ENCODE assay signal across 14 mouse cellular contexts in genomic region chr6:93771081-93771480, GRCm38 (mm10).
DNase-seq lines count a peak whose midpoint lies in the region; ATAC-seq and TF ChIP-seq lines count a peak whose summit lies in the region.
"Had no signal": no experiment of that assay in that cellular context is flagged by ENCODE, and none has a peak within 500 bp of the region (broad histone marks: within the 10 kb centered on the region; RNA-seq: fewer than 3 reads in every experiment).

No protein-coding gene starts in this region.

- H3K9ac ChIP-seq in liver, postnatal 0 days (replicated peaks): no peak overlapping the region
- no peak overlapping the region for H3K9ac ChIP-seq in hindbrain, embryonic 13.5 days
- H3K9ac ChIP-seq in neural tube, embryonic 15.5 days (replicated peaks): no peak overlapping the region
- H3K9ac ChIP-seq: embryonic facial prominence, embryonic 15.5 days; liver, embryonic 14.5 days had no signal

- 50% methylated on average over 4 of the region's 4 CpGs for WGBS in liver, postnatal 0 days (ENCODE audit: insufficient replicate concordance)
- WGBS in hindbrain, embryonic 13.5 days: 26% methylated on average over 4 of the region's 4 CpGs
- 69% methylated on average over 4 of the region's 4 CpGs for WGBS in kidney, adult 2 months
- WGBS in neural tube, embryonic 15.5 days: 41% methylated on average over 4 of the region's 4 CpGs

- no peak for TF ChIP-seq POLR2A in kidney, adult 2 months (IDR thresholded peaks at IDR 0.05; ENCODE audit: low read depth, low read length)

- TF ChIP-seq EP300 in liver, postnatal 0 days (IDR thresholded peaks at IDR 0.05; ENCODE audit: low read depth): no peak

- no peaks in the 10 kb centered on the region for H3K4me1 ChIP-seq in liver, postnatal 0 days (ENCODE audit: insufficient read depth)
- peaks cover 27% of the 10 kb centered on the region for H3K4me1 ChIP-seq in hindbrain, embryonic 13.5 days (replicated peaks)
- H3K4me1 ChIP-seq in kidney, adult 2 months (ENCODE audit: control insufficient read depth, insufficient read depth, low read length): no peaks in the 10 kb centered on the region
- peaks cover 13% of the 10 kb centered on the region for H3K4me1 ChIP-seq in neural tube, embryonic 15.5 days
- H3K4me1 ChIP-seq: embryonic facial prominence, embryonic 15.5 days had no signal

- H3K4me2 ChIP-seq in liver, postnatal 0 days (ENCODE audit: low read depth, low read length): 0 out of 2 replicates have a peak overlapping the region, but pooled peaks have one; percentile 13
- no peak overlapping the region for H3K4me2 ChIP-seq in hindbrain, embryonic 13.5 days
- no peak overlapping the region for H3K4me2 ChIP-seq in neural tube, embryonic 15.5 days
- H3K4me2 ChIP-seq: embryonic facial prominence, embryonic 15.5 days had no signal

- H3K27me3 ChIP-seq in liver, postnatal 0 days (ENCODE audit: insufficient read depth, low read length): no peaks in the 10 kb centered on the region
- H3K27me3 ChIP-seq in hindbrain, embryonic 13.5 days: no peaks in the 10 kb centered on the region
- H3K27me3 ChIP-seq in kidney, adult 2 months (replicated peaks; ENCODE audit: control insufficient read depth, insufficient read depth, low read length): no peaks in the 10 kb centered on the region
- no peaks in the 10 kb centered on the region for H3K27me3 ChIP-seq in neural tube, embryonic 15.5 days (replicated peaks)
- H3K27me3 ChIP-seq: embryonic facial prominence, embryonic 15.5 days had no signal

- H3K4me3 ChIP-seq in liver, postnatal 0 days (ENCODE audit: low read depth, low read length): no peak overlapping the region
- H3K4me3 ChIP-seq in hindbrain, embryonic 13.5 days: no peak overlapping the region
- no peak overlapping the region for H3K4me3 ChIP-seq in kidney, adult 2 months (ENCODE audit: insufficient read depth, low read depth, low read length)
- H3K4me3 ChIP-seq in neural tube, embryonic 15.5 days (replicated peaks): no peak overlapping the region
- H3K4me3 ChIP-seq: embryonic facial prominence, embryonic 15.5 days; gastrocnemius, adult 2 months had no signal

- DNase-seq in embryo, embryonic 10 days (ENCODE audit: low spot score): peak; percentile 19
- no peak for DNase-seq in embryo, embryonic 11 days
- peak; percentile 15 for DNase-seq in liver, postnatal 0 days
- no peak for DNase-seq in liver
- DNase-seq in retina, embryonic 14.5 days (ENCODE audit: low spot score): peak; percentile 44
- no peak for DNase-seq in kidney, adult 2 months
- DNase-seq: cerebellum, adult 18-20 months; gastrocnemius, adult 2 months; kidney, postnatal 10 days had no signal

- no peaks in the 10 kb centered on the region for H3K36me3 ChIP-seq in liver, postnatal 0 days (replicated peaks; ENCODE audit: insufficient read depth, low read length)
- peaks cover 8% of the 10 kb centered on the region for H3K36me3 ChIP-seq in hindbrain, embryonic 13.5 days
- H3K36me3 ChIP-seq in kidney, adult 2 months (ENCODE audit: control insufficient read depth, insufficient read depth, low read length): no peaks in the 10 kb centered on the region
- peaks cover 3% of the 10 kb centered on the region; the same call in 1 of the 2 replicates for H3K36me3 ChIP-seq in neural tube, embryonic 15.5 days
- H3K36me3 ChIP-seq: embryonic facial prominence, embryonic 15.5 days; G1E had no signal

- H3K9me3 ChIP-seq in liver, postnatal 0 days (ENCODE audit: low read length): peaks cover 3% of the 10 kb centered on the region; the same call in 1 of the 2 replicates
- H3K9me3 ChIP-seq in hindbrain, embryonic 13.5 days: no peaks in the 10 kb centered on the region
- H3K9me3 ChIP-seq in neural tube, embryonic 15.5 days (replicated peaks): no peaks in the 10 kb centered on the region
- H3K9me3 ChIP-seq: embryonic facial prominence, embryonic 15.5 days had no signal

- no peak for TF ChIP-seq CTCF in liver, postnatal 0 days (IDR thresholded peaks at IDR 0.05; ENCODE audit: low read depth)
- TF ChIP-seq CTCF in kidney, adult 2 months (conservative IDR thresholded peaks at IDR 0.05; ENCODE audit: insufficient read depth, insufficient read length, low read depth, low read length): no peak

- H3K27ac ChIP-seq in liver, postnatal 0 days (ENCODE audit: low read depth): 0 out of 2 replicates have a peak overlapping the region, but pooled peaks have one; percentile 29
- peak overlapping the region; percentile 13; the same call in 1 of the 2 replicates for H3K27ac ChIP-seq in hindbrain, embryonic 13.5 days
- H3K27ac ChIP-seq in kidney, adult 2 months (ENCODE audit: insufficient read depth, low read depth, low read length): no peak overlapping the region
- no peak overlapping the region; the same call in 1 of the 2 replicates for H3K27ac ChIP-seq in neural tube, embryonic 15.5 days (replicated peaks)
- H3K27ac ChIP-seq: embryonic facial prominence, embryonic 15.5 days; gastrocnemius, adult 2 months; liver, embryonic 14.5 days had no signal

- peak; percentile 36; the same call in 1 of the 2 replicates for ATAC-seq in liver, postnatal 0 days
- no peak for ATAC-seq in hindbrain, embryonic 13.5 days (ENCODE audit: low FRiP score)
- no peak; the same call in 1 of the 2 replicates for ATAC-seq in neural tube, embryonic 15.5 days (ENCODE audit: low FRiP score)

Comparison
In these comparisons a context has a peak if more than half of its experiments do, and no peak if none do; other contexts are left out.
1. DNase-seq: peak in embryo, embryonic 10 days (single experiment), liver, postnatal 0 days (single experiment) and retina, embryonic 14.5 days (single experiment); none in embryo, embryonic 11 days (single experiment), liver (single experiment) and kidney, adult 2 months (single experiment).
2. H3K27ac ChIP-seq: peak in liver, postnatal 0 days (single experiment) and hindbrain, embryonic 13.5 days (single experiment); none in kidney, adult 2 months (single experiment) and neural tube, embryonic 15.5 days (single experiment).